Mouse (Mus musculus) liver, embryonic 14.5 days (tissue): ENCODE data around the gene Tmem151b. TPM values are rescaled to one million over a fixed set of nuclear protein-coding genes. Genes with fewer than 3 reads are reported as not detected.

Source experiments
- ATAC-seq: fragments of 200-750 bp; cut with Nextera tagmentation; 2 replicates; pipeline ENCODE4 v1.8.0; 2017; ENCODE audit warnings: moderate number of reproducible peaks, mild to moderate bottlenecking, moderate library complexity; ENCODE audit not compliant: insufficient read depth
- DNase-seq, 3 experiments: peaks; one replicate each; pipeline ENCODE4 v3.0.0-alpha.2; 2012 to 2013; ENCODE audit warnings: low read depth in 3 of 3, low spot score in 3 of 3
- H3K27ac ChIP-seq: fragments of 300-500 bp; sonication (generic); 2 replicates; pipeline ENCODE4 v1.5.1; 2014; ENCODE audit warnings: moderate library complexity, mild to moderate bottlenecking, control low read depth, inconsistent platforms
- H3K27me3 ChIP-seq: fragments of 300-500 bp; sonication (generic); 2 replicates; pipeline ENCODE4 v1.6.1; 2014; ENCODE audit warnings: mild to moderate bottlenecking, low read length, moderate library complexity; ENCODE audit not compliant: control insufficient read depth, insufficient read depth
- H3K36me3 ChIP-seq: fragments of 300-500 bp; sonication (generic); replicated peaks from 2 replicates; pipeline ENCODE4 v1.6.1; 2014; ENCODE audit warnings: low read depth; ENCODE audit not compliant: control insufficient read depth, insufficient read depth
- H3K4me1 ChIP-seq, 2 experiments: fragments of 200-500 bp in 1 of 2; fragments of 300-500 bp in 1 of 2; sonication (generic) in 1 of 2; replicated peaks; 2 replicates each; pipeline ENCODE4 v1.6.1; 2012 to 2014; ENCODE audit warnings: antibody characterized with exemption in 1 of 2, inconsistent platforms in 1 of 2, low read length in 1 of 2; ENCODE audit not compliant: control insufficient read depth in 2 of 2, insufficient read depth in 2 of 2
- H3K4me2 ChIP-seq: fragments of 300-500 bp; sonication (generic); 2 replicates; pipeline ENCODE4 v1.6.1; 2014; ENCODE audit warnings: low read depth, mild to moderate bottlenecking, control low read depth, moderate library complexity
- H3K4me3 ChIP-seq, 2 experiments: fragments of 200-500 bp in 1 of 2; fragments of 300-500 bp in 1 of 2; sonication (generic) in 1 of 2; 2 replicates each; pipeline ENCODE4 v1.5.1; 2012 to 2014; ENCODE audit warnings: low read depth in 2 of 2, low read length in 2 of 2, mild to moderate bottlenecking in 2 of 2, control low read depth in 1 of 2, inconsistent platforms in 1 of 2, moderate library complexity in 1 of 2; ENCODE audit not compliant: insufficient read depth in 1 of 2
- H3K9ac ChIP-seq: fragments of 300-500 bp; sonication (generic); replicated peaks from 2 replicates; pipeline ENCODE4 v1.6.1; 2014; ENCODE audit warnings: mild to moderate bottlenecking, control low read depth, moderate library complexity
- H3K9me3 ChIP-seq: fragments of 300-500 bp; sonication (generic); 2 replicates; pipeline ENCODE4 v1.6.1; 2016; ENCODE audit warnings: low read length, mixed read lengths; ENCODE audit not compliant: control insufficient read depth
- CTCF ChIP-seq: IDR thresholded peaks from 2 replicates; pipeline ENCODE4 v1.5.1; 2016; ENCODE audit warnings: antibody characterized with exemption, low read depth, control low read depth
- EP300 ChIP-seq: IDR thresholded peaks from 2 replicates; pipeline ENCODE4 v1.6.1; 2016; ENCODE audit warnings: antibody characterized with exemption, low read depth
- whole genome bisulfite sequencing: fragments of 180-500 bp; shearing (Covaris S2); extraction: QIAGEN DNeasy Blood & Tissue Kit; methylation state at CpG from one replicate; pipeline ENCODE4 v1.1.7; 2014; ENCODE audit not compliant: insufficient replicate concordance; 5-methylcytosine and 5-hydroxymethylcytosine counted together
- polyA plus RNA-seq, 2 experiments: library from polyadenylated mRNA; depleted of rRNA in 1 of 2; stranded (reverse) in 1 of 2; unstranded in 1 of 2; fragments of >200 nt; fragmentation: Nextera tagmentation in 1 of 2; extraction: Ambion mirVana in 1 of 2; gene quantifications; 2 replicates each; pipeline versions ENCODE4 v1.2.1 to v1.2.3; 2012 to 2014

Gene Tmem151b
- polyA plus RNA-seq, 2 experiments, result 0.08 TPM; not detected in 1

DNA sequence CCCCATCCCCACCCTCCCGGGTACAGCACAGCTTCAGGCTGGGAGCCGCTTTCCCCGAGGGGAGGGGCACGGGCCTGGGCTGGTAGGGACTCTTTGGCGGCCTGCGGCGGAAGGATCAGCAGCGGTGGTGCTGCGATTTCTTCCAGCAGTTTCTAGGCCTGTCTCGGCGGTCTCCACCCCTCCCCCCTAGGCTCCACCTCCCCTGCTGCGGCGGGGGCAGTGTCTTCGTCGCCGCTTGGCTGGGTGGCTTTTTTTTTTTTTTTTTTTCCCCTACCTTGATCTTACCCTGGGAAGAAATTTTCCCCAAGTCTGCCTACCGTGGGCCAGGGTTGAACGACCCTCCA is 24.3 kb upstream of the Tmem151b start:
- Histone ChIP-seq H3K9ac (peak overlapping the region; percentile 97), H3K27me3 (no peaks in the 10 kb centered on the region), H3K4me1 (peaks cover 4 to 8% of the 10 kb centered on the region in 2 experiments), H3K4me3 (peak overlapping the region; percentile 80 to 100), H3K9me3 (no peaks in the 10 kb centered on the region), H3K36me3 (peaks cover 32% of the 10 kb centered on the region), H3K27ac (peak overlapping the region; percentile 85), H3K4me2 (peak overlapping the region; percentile 100)
- TF ChIP-seq CTCF (0 out of 2 replicates have a peak, but pooled peaks have one; percentile 22), EP300 (no peak; the same call in 1 of the 2 replicates)
- peak; percentile 80 to 84 (median 82) for DNase-seq
- peak; percentile 74 for ATAC-seq
- WGBS, result under 1% methylated on average over 18 of the region's 18 CpGs

DNA sequence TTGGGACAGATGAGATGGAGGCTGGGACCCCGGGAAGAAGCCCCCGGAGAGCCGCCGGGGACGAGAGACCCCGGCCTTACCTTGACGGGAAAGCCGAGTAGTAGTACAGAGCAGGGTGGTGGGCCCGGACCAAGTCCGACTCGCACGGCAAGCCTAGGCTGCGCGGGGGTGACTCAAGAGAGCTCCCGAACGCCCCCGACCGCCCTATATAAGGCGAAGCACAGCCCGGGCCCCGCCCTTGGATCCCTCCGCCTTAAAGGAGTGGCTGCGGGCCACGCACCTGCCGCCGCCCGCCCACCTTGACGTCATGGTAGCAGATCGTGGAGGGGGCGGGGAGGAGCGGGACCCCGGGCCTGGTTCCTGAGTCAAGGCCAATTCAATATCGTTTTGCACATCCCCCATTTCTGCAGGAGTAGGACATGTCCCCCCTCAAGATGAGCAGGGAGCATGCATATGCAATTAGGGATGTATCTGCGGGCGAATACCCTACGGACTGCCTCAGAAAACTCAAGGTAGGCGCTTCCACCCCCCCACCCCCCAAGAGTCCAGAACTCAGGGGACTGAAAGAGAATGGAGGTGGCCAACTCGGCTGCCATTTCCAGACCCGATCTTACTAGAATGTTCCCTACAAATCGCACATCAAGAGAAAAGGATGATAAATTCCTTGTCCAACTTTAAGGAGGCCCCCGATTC is 23.8 kb upstream of the Tmem151b start, which contains the start of gene Hsp90ab1:
Gene Hsp90ab1 (minus strand): TSS at position 185 of the 693 bp plus-strand sequence.
- DNase-seq, result peak; percentile 91 to 93 (median 91)
- H3K27me3 ChIP-seq, result no peaks in the 10 kb centered on the region
- H3K9ac ChIP-seq, result peak within 1 kb of the TSS; percentile 97
- peaks cover 38% of the 10 kb centered on the region for H3K36me3 ChIP-seq
- peaks cover 4 to 8% of the 10 kb centered on the region in 2 experiments for H3K4me1 ChIP-seq
- peak within 1 kb of the TSS; percentile 100 for H3K4me2 ChIP-seq
- WGBS, result under 1% methylated on average over 41 of the region's 41 CpGs
- H3K27ac ChIP-seq, result peak within 1 kb of the TSS; percentile 92
- no peaks in the 10 kb centered on the region for H3K9me3 ChIP-seq
- TF ChIP-seq CTCF (no peak), EP300 (no peak)
- H3K4me3 ChIP-seq, result peak within 1 kb of the TSS; percentile 80 to 100
- ATAC-seq, result peak; percentile 76

DNA sequence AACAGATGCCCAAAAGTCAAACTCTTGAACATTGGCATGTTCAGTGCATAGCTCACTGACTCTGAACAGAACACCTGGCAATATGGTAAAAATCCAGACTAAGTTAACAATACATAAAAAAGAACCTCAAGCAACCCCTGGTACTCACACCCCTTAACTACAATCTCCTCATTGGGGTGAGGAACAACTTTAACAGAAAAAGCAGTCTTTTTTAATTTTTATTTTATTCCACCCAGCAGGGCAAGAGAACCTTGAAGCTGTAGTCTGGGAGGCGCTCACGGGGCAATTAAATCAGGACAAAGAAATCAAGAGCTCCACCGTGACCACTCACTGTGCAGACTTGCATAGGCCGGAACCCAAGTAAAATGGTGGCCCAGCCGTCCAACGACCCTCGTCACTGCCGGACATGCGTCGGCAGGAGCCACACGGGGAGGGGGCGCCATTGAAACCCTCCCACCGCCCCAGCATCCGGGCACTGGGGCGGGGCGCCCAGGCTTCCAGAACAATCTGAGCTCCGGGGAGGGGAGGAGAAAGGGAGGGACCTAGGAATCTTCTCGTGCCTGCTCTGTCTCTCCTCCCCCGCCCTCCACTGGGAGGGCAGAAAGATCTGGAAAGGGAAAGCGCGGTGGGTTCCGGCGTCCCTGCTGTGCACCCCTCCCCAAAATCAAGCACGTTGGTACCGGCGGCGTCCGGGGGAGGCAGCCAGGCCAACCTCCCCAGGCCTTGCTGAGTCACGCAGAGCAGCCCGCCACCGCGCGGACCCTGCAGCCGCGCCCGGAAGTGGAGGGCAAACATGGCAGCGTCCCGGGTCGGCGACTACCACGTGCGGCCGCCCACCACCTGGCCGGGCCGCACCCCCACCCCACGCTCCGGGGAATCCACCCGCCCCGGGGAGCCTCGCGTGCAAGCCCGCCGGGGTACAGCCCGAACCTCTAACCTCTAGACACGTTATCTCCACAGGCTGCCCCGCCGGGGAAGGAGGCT is 22.9 kb upstream of the Tmem151b start:
- Histone ChIP-seq H3K4me2 (peak overlapping the region; percentile 100), H3K4me3 (peak overlapping the region; percentile 80 to 100), H3K27ac (peak overlapping the region; percentile 92), H3K4me1 (peaks cover 4 to 8% of the 10 kb centered on the region in 2 experiments), H3K9me3 (no peaks in the 10 kb centered on the region), H3K27me3 (no peaks in the 10 kb centered on the region), H3K36me3 (peaks cover 46% of the 10 kb centered on the region), H3K9ac (peak overlapping the region; percentile 97)
- peak; percentile 56 for ATAC-seq
- peak in 1 of 3 experiments; percentile 62 for DNase-seq
- WGBS, result under 1% methylated on average over 56 of the region's 57 CpGs
- no peak for TF ChIP-seq EP300
- no peak for TF ChIP-seq CTCF

DNA sequence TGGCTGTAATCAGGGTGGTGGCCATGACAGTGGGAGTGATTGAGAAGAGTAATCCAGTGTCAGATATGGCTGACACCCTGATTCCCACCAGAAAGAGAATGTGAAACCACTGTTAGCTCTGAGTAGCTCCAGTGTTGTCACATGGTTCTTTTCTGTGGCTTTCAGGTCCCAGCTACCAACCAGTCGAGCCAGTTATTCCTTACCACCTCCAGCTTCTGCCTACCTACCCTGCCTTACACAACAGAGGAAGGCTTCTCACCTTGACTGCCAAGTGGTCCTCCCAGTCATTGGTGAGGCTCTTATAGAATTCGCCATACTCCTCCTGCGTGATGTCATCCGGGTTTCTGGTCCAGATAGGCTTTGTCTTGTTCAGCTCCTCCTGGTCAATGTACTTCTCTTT is 20.5 kb upstream of the Tmem151b start:
- Histone ChIP-seq H3K27me3 (no peaks in the 10 kb centered on the region), H3K4me2 (no peak overlapping the region), H3K4me1 (peaks cover 6 to 7% of the 10 kb centered on the region in 2 experiments), H3K27ac (no peak overlapping the region), H3K4me3 (no peak overlapping the region), H3K9me3 (no peaks in the 10 kb centered on the region), H3K9ac (no peak overlapping the region), H3K36me3 (peaks cover 50% of the 10 kb centered on the region)
- DNase-seq, result no peak
- TF ChIP-seq CTCF, result no peak
- no peak for TF ChIP-seq EP300
- no peak for ATAC-seq
- 78% methylated on average over 4 of the region's 4 CpGs for WGBS

DNA sequence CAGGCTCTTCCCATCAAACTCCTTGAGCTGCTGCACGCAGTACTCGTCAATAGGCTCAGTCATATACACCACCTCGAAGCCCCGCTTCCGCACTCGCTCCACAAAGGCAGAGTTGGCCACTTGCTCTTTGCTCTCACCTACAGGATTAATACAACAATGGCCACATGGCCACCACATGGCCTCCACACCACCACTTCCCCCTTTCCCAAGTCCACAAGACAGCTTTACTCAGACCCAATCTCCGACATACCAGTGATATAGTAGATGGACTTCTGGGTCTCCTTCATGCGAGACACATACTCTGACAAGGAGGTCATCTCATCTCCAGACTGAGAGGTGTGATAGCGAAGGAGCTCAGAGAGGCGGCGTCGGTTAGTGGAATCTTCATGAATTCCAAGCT is 19.5 kb upstream of the Tmem151b start:
- no peak overlapping the region for H3K27ac ChIP-seq
- H3K4me1 ChIP-seq, result peaks cover 3 to 4% of the 10 kb centered on the region in 2 experiments; a peak in 3 of 4 replicates
- H3K4me2 ChIP-seq, result no peak overlapping the region
- 83% methylated on average over 12 of the region's 12 CpGs for WGBS
- H3K9ac ChIP-seq, result no peak overlapping the region
- H3K9me3 ChIP-seq, result no peaks in the 10 kb centered on the region
- TF ChIP-seq EP300 (no peak), CTCF (no peak)
- H3K4me3 ChIP-seq, result no peak overlapping the region
- DNase-seq (no peak), ATAC-seq (no peak)
- peaks cover 50% of the 10 kb centered on the region for H3K36me3 ChIP-seq
- no peaks in the 10 kb centered on the region for H3K27me3 ChIP-seq
